Mouse (Mus musculus): ENCODE measurements around the gene H6pd. TPM values are rescaled to one million over a fixed set of nuclear protein-coding genes. Genes with fewer than 3 reads are reported as not detected.

The H6pd gene
- total RNA-seq, 2 experiments from 2014 or later: 45.5 to 56.8 TPM

DNA sequence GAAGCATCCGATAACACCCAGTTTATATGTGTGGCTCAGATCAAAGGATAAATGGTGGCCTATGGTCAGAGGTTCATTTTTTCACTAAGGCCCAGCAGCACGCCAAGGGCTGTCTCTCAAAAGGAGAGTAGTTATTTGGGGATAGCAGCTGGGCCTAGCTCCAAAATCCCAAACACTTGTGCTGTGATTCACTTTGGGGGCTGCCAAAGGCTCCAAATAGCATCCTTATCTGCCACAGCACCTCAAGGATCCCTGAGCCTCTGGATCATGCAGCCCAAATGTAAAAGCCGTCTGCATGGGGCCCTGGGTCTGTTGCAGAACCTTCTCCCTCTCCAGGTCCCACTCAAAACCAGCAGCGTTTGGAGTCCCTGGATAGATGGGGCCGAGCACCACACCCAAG, 60.7 kb downstream of the H6pd start:
- DNase-seq (ENCODE audit: low spot score): no peak

DNA sequence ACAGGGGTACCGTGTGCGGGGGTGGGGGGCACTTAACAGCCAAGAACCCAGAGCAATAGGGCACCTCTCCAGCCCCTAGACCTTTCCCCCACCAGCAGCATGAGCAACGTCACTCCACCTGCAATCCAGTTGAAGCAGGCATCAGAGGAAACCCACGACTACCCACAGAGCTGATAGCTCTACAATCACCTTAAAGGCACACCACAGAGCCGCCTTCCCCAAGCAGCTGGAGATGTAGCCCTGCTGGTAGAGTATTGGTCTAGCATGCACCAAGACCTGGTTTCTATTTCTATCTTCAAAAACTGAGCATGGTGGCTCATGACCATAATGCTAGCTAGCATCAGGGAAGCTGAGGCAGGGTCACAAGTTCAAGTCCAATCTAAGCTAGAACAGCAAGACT, 61.4 kb downstream of the H6pd start:
- no peak for DNase-seq (ENCODE audit: low spot score)

GRCm38 (mm10) chr4:149945194-149945593, 63.6 kb downstream of the H6pd start:
- no peak for DNase-seq (ENCODE audit: low spot score)

GRCm38 (mm10) chr4:149944214-149944613, 64.6 kb downstream of the H6pd start:
- DNase-seq (ENCODE audit: low spot score): no peak

GRCm38 (mm10) chr4:149942831-149943741, 65.7 kb downstream of the H6pd start:
- no peak for DNase-seq (ENCODE audit: low spot score)

GRCm38 (mm10) chr4:149941067-149941755, 67.6 kb downstream of the H6pd start:
- DNase-seq (ENCODE audit: low spot score): no peak

- no peak for DNase-seq (ENCODE audit: low spot score)
Measured at GRCm38 (mm10) chr4:149938701-149939100, 70.1 kb downstream of the H6pd start.

- no peak for DNase-seq (ENCODE audit: low spot score)
Measured at GRCm38 (mm10) chr4:149936921-149937320, 71.9 kb downstream of the H6pd start.

DNA sequence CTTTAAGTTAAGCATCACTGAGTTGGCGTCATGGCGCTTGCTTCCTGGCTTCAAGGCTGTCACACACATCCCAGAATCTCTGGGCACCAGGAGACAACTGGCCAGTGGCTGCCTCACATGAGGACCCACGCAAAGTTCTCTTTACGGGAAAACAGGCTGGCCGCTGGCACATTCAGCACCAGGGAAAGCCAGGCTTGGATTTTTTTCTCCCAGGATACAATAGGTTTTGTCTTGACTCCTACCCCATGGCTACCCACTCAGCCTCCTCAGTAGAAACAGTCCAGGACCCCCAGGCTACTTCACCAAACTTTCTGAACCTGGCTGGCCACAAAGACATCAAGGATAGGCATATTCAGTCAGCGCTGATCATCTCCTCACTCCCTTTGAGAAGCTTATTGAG, 73.4 kb downstream of the H6pd start:
- DNase-seq (ENCODE audit: low spot score): no peak

- DNase-seq (ENCODE audit: low spot score): no peak
Measured at GRCm38 (mm10) chr4:149933519-149934245, 75.1 kb downstream of the H6pd start.

GRCm38 (mm10) chr4:149933025-149933424, 75.8 kb downstream of the H6pd start:
- no peak for DNase-seq (ENCODE audit: low spot score)

GRCm38 (mm10) chr4:149932108-149932815, 76.6 kb downstream of the H6pd start:
- no peak for DNase-seq (ENCODE audit: low spot score)

GRCm38 (mm10) chr4:149930755-149931154, 78.1 kb downstream of the H6pd start:
- no peak for DNase-seq (ENCODE audit: low spot score)

Other genes starting within 250 kb of the H6pd start
- 10 to 100 TPM; 10.8 to 14.4 TPM for gene Slc25a33, start 234.7 kb downstream of the H6pd start, total RNA-seq (2021)
- 1 to 10 TPM; 5.9 to 9.6 TPM for gene Spsb1, start 54.0 kb downstream of the H6pd start, total RNA-seq (2021)
- 10 to 100 TPM; 34.5 to 38.2 TPM for gene Gpr157, start 78.3 kb upstream of the H6pd start, total RNA-seq (2021)
- gene Slc2a5, start 110.3 kb upstream of the H6pd start, total RNA-seq (2021): not detected
- gene Slc2a7, start 139.9 kb upstream of the H6pd start, total RNA-seq (2021): not detected
- gene Car6, start 192.3 kb upstream of the H6pd start, total RNA-seq (2021): not detected
- 10 to 100 TPM; 59.3 to 62.6 TPM for gene Eno1, start 227.7 kb upstream of the H6pd start, total RNA-seq (2021)